Mouse (Mus musculus) midbrain, embryonic 14.5 days (tissue): ENCODE measurements around the gene Cdh18. TPM values are rescaled to one million over a fixed set of nuclear protein-coding genes. Genes with fewer than 3 reads are reported as not detected.
A peak's percentile ranks its signal among the peaks of the same experiment; 100 is the strongest.

ENCODE experiments used
- ATAC-seq: fragments of 200-750 bp; cut with Nextera tagmentation; 2 replicates; pipeline ENCODE4 v1.8.0; 2017; ENCODE audit warnings: moderate number of reproducible peaks, moderate library complexity; ENCODE audit not compliant: low FRiP score, low TSS enrichment
- DNase-seq: peaks from one replicate; pipeline ENCODE4 v3.0.0-alpha.2; 2015
- H3K27ac ChIP-seq: fragments of 300-500 bp; sonication (generic); replicated peaks from 2 replicates; pipeline ENCODE4 v1.5.1; 2014; ENCODE audit warnings: mild to moderate bottlenecking, low read depth, low read length, moderate library complexity
- H3K27me3 ChIP-seq: fragments of 300-500 bp; sonication (generic); 2 replicates; pipeline ENCODE4 v1.6.1; 2014; ENCODE audit warnings: low read length, control low read depth, mixed read lengths; ENCODE audit not compliant: control insufficient read depth, insufficient read depth
- H3K36me3 ChIP-seq: fragments of 300-500 bp; sonication (generic); 2 replicates; pipeline ENCODE4 v1.6.1; 2014; ENCODE audit warnings: low read length, control low read depth; ENCODE audit not compliant: control insufficient read depth, insufficient read depth
- H3K4me1 ChIP-seq: fragments of 300-500 bp; sonication (generic); 2 replicates; pipeline ENCODE4 v1.6.1; 2014; ENCODE audit warnings: mild to moderate bottlenecking, antibody characterized with exemption, low read length, control low read depth; ENCODE audit not compliant: control insufficient read depth, insufficient read depth
- H3K4me2 ChIP-seq: fragments of 300-500 bp; sonication (generic); 2 replicates; pipeline ENCODE4 v1.6.1; 2014; ENCODE audit warnings: mild to moderate bottlenecking, low read length, moderate library complexity
- H3K4me3 ChIP-seq: fragments of 300-500 bp; sonication (generic); replicated peaks from 2 replicates; pipeline ENCODE4 v1.5.1; 2014; ENCODE audit warnings: low read depth, low read length
- H3K9ac ChIP-seq: fragments of 300-500 bp; sonication (generic); replicated peaks from 2 replicates; pipeline ENCODE4 v1.6.1; 2014; ENCODE audit warnings: mild to moderate bottlenecking, low read length, moderate library complexity
- H3K9me3 ChIP-seq: fragments of 300-500 bp; sonication (generic); 2 replicates; pipeline ENCODE4 v1.6.1; 2016; ENCODE audit warnings: low read length, control low read depth, mixed read lengths; ENCODE audit not compliant: control insufficient read depth
- WGBS: fragments of 180-500 bp; shearing (Covaris S2); extraction: QIAGEN DNeasy Blood & Tissue Kit; methylation state at CpG from one replicate; pipeline ENCODE4 v1.1.7; 2014; 5-methylcytosine and 5-hydroxymethylcytosine counted together
- polyA plus RNA-seq: library from polyadenylated mRNA; unstranded; fragments of >200 nt; fragmentation: Nextera tagmentation; extraction: Ambion mirVana; gene quantifications from 2 replicates; pipeline ENCODE4 v1.2.1, GENCODE M21; 2014

Cdh18 gene
- polyA plus RNA-seq, 1 experiment from 2014 or later = 8.9 TPM

DNA sequence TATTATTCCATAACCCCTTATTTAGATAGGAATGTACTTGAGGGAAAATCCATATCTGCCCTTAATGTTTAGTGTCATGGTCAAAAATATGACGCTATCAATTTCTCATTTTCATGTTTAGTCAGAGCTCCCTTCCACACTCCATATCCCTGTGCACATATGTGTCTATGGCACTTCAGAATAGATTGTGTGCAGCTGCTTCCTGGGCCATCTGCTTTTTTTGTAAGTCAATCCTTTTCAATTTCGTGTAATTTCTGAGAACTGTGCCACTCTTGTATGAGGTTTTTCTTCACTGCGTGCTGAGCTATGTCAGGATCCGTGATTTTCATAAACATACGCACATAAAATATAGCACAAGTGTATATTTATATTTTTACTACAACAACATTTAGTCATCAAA, 435.8 kb downstream of the Cdh18 start:
- DNase-seq = no peak
- Histone ChIP-seq H3K27ac (no peak overlapping the region), H3K4me2 (no peak overlapping the region)

DNA sequence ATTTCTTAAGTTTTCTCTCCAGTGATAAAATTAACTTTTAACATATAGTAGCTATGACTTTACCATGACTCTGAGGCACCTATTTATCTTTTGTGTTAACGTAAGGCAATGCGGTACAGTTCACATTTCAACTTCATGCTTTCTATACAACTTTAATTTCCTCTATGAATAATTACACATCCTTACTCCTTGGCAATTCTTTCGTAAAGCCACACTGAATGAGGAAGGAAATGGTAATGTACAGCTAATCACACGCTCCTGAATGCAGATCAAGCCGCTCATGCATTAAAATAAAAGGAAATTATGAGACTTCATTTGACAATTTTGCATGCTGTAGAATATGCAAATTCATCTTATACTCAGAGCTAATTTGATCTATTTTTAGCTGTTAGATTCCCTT, 467.9 kb downstream of the Cdh18 start:
- DNase-seq (peak; percentile 4), ATAC-seq (no peak)
- Histone ChIP-seq H3K27ac (no peak overlapping the region), H3K9ac (no peak overlapping the region), H3K36me3 (no peaks in the 10 kb centered on the region), H3K4me2 (no peak overlapping the region), H3K9me3 (no peaks in the 10 kb centered on the region), H3K27me3 (no peaks in the 10 kb centered on the region), H3K4me1 (no peaks in the 10 kb centered on the region), H3K4me3 (no peak overlapping the region)
- WGBS = 67% methylated on average over 5 of the region's 5 CpGs

More for the DNA sequence above, 435.8 kb downstream of the Cdh18 start:
- H3K4me1 ChIP-seq = no peaks in the 10 kb centered on the region
- H3K9me3 ChIP-seq = no peaks in the 10 kb centered on the region
- 86% methylated on average over 5 of the region's 5 CpGs for WGBS
- no peak overlapping the region for H3K9ac ChIP-seq
- H3K27me3 ChIP-seq = no peaks in the 10 kb centered on the region
- no peaks in the 10 kb centered on the region for H3K36me3 ChIP-seq
- no peak for ATAC-seq
- H3K4me3 ChIP-seq = no peak overlapping the region

DNA sequence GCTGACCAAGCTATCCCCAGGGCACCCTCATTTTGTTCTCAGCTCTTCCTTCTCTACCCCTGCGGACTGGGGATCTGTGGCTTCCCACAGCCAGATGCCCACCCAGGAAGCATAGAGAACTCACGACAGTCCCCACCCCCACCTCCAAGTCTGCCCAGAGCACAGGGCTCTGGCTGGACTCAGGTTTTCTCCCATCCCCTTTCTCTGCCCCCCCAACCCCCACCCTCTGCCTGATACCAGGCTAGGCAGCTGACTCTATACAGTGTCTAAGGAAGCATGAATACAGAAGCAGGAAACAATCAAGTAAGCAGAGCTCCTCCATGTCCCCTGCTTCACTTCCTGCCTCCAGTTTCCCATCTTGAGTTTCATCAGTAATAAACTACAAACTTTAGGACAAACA, 472.3 kb downstream of the Cdh18 start:
- ATAC-seq (no peak), DNase-seq (no peak)
- Histone ChIP-seq H3K4me1 (no peaks in the 10 kb centered on the region), H3K9ac (no peak overlapping the region), H3K27me3 (no peaks in the 10 kb centered on the region), H3K36me3 (no peaks in the 10 kb centered on the region), H3K4me2 (no peak overlapping the region), H3K9me3 (no peaks in the 10 kb centered on the region), H3K4me3 (no peak overlapping the region), H3K27ac (no peak overlapping the region)
- WGBS = 44% methylated on average over 2 of the region's 2 CpGs

DNA sequence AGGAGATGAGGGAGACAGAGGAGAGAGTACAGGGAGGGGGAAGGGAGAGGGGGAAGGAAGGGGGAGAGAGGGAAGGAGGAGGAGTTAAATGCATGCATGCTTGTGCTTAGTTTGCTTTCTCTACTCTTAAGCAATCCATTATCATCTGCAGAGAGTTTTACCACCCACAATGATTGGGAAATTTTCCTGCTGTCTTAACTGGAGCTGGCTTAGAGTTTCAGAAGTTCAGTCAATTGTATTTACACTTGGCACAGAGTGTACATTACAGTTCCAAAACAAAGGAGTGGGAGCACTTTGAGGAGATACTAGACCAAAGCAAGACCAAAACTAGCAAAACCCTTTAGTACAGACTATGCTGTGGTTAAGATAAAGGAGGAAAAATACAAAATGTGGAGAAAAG, 473.8 kb downstream of the Cdh18 start:
- no peaks in the 10 kb centered on the region for H3K4me1 ChIP-seq
- H3K9me3 ChIP-seq = no peaks in the 10 kb centered on the region
- no peak overlapping the region for H3K9ac ChIP-seq
- no peak overlapping the region for H3K4me2 ChIP-seq
- no peaks in the 10 kb centered on the region for H3K27me3 ChIP-seq
- DNase-seq (no peak), ATAC-seq (no peak)
- H3K4me3 ChIP-seq = no peak overlapping the region
- no peaks in the 10 kb centered on the region for H3K36me3 ChIP-seq
- H3K27ac ChIP-seq = no peak overlapping the region

DNA sequence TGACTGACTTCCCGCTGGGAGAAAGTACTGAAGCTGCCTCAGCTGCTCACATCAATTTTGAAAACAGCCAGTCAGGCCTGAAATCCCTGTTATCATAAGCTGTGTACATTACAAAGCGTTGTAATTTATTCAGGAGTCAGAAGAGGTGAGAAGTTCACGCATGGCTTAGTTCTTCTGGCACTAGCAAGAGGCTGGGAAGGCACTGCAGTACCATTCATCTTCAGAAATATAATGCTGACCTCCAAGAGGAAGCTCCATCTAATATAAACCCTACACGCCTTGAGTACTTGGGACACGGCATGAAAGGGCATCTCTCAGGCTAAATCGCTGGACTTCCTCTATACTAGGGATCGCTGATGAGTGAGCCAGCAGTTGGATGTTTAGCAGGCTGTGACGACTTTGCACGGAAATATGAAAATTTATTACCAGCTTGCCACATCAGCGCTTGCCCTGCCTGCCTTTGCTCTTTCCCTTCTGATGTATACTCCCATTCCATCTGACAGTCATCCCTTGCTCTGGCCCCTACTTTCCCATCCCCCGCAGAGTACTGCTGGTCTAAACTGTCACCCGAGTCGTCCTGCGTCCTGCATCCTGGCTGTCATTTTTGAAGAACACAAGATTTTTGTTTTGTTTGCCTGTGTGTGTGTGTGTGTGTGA, 486.9 kb downstream of the Cdh18 start:
- Histone ChIP-seq H3K4me2 (peak overlapping the region; percentile 83), H3K9ac (peak overlapping the region; percentile 63), H3K27me3 (no peaks in the 10 kb centered on the region), H3K4me1 (peaks cover 8% of the 10 kb centered on the region; the same call in 1 of the 2 replicates), H3K27ac (peak overlapping the region; percentile 76), H3K9me3 (no peaks in the 10 kb centered on the region), H3K4me3 (peak overlapping the region; percentile 51), H3K36me3 (no peaks in the 10 kb centered on the region)
- ATAC-seq (peak; percentile 69), DNase-seq (peak; percentile 64)
- 2% methylated on average over 14 of the region's 14 CpGs for WGBS

DNA sequence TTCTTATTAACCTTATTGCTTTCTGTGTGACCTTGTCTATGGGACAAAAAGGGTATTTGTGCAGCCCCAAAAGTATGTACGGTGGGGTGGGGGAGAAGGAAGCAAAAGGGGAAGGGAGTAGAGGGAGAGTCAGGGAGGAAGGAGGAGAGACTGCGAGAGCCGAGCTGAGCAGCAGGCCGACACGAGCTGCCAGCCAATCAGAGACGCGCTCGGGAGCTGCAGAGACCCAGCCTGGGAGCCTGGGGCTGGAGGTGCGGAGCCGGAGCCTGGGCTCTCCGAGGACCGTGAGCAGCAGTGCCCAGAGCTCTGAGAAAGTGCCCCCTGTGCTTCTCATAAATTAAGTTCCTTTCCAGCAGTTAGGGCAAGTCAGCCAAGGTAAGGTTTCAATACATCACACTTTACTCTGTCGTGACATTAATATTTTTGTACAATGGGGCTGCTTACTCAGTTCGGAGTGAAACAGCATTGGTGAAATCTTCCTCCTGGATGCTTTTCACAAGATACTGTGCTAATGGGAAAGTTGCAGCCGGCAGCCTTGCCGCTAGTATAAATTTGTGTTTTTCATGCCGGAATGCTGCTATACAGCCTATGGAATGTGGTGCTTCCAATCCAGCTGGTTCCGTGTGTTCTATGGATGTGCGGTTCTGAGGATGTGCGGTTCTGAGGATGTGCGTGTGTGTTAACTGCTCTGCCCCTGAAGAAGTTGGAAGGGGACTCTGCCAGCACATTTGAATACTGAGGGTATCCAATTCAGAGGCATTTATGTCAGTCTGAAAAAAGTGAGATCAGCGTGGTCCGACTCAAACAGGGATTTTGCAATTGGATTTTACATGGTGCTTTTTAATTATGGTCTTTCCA, 487.6 kb downstream of the Cdh18 start:
- Histone ChIP-seq H3K4me3 (peak overlapping the region; percentile 51), H3K9ac (peak overlapping the region; percentile 63), H3K9me3 (no peaks in the 10 kb centered on the region), H3K4me2 (peak overlapping the region; percentile 83), H3K4me1 (peaks cover 8% of the 10 kb centered on the region; the same call in 1 of the 2 replicates), H3K27ac (peak overlapping the region; percentile 76), H3K36me3 (no peaks in the 10 kb centered on the region), H3K27me3 (no peaks in the 10 kb centered on the region)
- DNase-seq (peak; percentile 91), ATAC-seq (peak; percentile 99)
- 2% methylated on average over 23 of the region's 23 CpGs for WGBS

DNA sequence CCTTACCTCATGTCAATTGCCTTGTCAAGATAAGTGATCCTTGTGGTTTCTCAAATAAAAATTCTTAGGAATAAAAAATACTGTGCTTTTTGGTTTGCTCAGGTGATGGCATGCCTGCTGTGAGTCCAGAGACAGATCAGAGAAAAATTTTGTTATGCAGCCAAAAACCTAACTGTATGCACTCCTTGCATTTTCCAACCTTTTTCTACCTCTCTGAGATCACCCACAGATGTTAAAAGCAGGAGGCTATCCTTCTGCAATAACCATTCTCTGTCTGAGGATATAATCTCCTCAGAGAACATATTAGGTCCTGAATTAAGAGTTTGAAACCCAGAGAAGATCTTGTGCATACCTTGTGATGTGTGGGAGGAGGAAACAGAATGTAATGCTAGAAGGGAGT, 488.7 kb downstream of the Cdh18 start:
- Histone ChIP-seq H3K9me3 (no peaks in the 10 kb centered on the region), H3K9ac (no peak overlapping the region), H3K4me3 (peak overlapping the region; percentile 51), H3K27me3 (no peaks in the 10 kb centered on the region), H3K36me3 (no peaks in the 10 kb centered on the region), H3K4me2 (peak overlapping the region; percentile 83), H3K4me1 (peaks cover 8% of the 10 kb centered on the region; the same call in 1 of the 2 replicates), H3K27ac (no peak overlapping the region)
- no peak for DNase-seq
- ATAC-seq = no peak

DNA sequence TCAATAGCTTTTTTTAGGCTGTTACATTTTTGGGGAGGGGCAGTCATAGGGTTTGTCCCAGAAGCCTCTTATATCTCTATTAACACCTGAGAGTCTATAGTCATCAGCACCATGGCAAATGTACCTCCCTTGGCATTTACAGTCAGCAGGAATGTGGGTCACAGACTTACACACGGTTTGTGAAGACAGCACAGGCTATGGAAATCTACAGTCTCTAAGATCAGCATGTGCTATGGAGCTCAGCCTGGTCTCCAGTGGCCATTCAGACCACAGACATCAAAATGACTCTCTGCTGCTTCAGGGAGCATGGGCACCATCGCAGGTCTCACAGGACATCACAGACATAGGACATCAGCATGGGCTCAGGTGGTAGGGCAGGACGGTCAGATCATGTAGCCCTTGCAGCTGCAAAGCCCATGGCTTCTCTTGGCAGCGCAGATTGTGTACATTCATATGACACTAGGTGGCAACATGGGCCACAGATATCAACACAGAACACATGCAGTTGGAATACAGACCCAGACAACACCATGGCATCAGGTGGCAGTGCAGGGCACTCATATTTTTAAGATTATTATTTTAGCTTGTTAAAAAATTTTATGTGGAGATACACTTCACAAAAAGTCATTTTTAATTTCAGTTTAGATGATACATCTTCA, 497.4 kb downstream of the Cdh18 start:
- WGBS = 85% methylated on average over 4 of the region's 4 CpGs
- Histone ChIP-seq H3K27ac (no peak overlapping the region), H3K36me3 (no peaks in the 10 kb centered on the region), H3K9me3 (no peaks in the 10 kb centered on the region), H3K9ac (no peak overlapping the region), H3K4me1 (no peaks in the 10 kb centered on the region), H3K27me3 (no peaks in the 10 kb centered on the region), H3K4me2 (no peak overlapping the region), H3K4me3 (no peak overlapping the region)
- DNase-seq (no peak), ATAC-seq (no peak)
